10 mouse cellular contexts compared by ENCODE assay signal in genomic region chr9:111311843-111312441, GRCm38 (mm10). TPM values are rescaled to one million over a fixed set of nuclear protein-coding genes. Genes with fewer than 3 reads are reported as not detected.
DNase-seq lines count a peak whose midpoint lies in the region; ATAC-seq and TF ChIP-seq lines count a peak whose summit lies in the region.
"Had no signal": no experiment of that assay in that cellular context is flagged by ENCODE, and none has a peak within 500 bp of the region (broad histone marks: within the 10 kb centered on the region; RNA-seq: fewer than 3 reads in every experiment).

No protein-coding gene starts in this region.

- peaks cover 17% of the 10 kb centered on the region; the same call in 1 of the 2 replicates for H3K4me1 ChIP-seq in limb, embryonic 13.5 days
- H3K4me1 ChIP-seq in small intestine, adult 2 months (ENCODE audit: control insufficient read depth, insufficient read depth, insufficient read length, low read length), result peaks cover 6% of the 10 kb centered on the region

- peak overlapping the region; percentile 90 for H3K4me2 ChIP-seq in limb, embryonic 13.5 days (replicated peaks)

- no peak overlapping the region for H3K27ac ChIP-seq in limb, embryonic 13.5 days
- no peak overlapping the region for H3K27ac ChIP-seq in small intestine, adult 2 months (ENCODE audit: insufficient read depth, low read depth, low read length)

- no peak for TF ChIP-seq POLR2A in small intestine, adult 2 months (IDR thresholded peaks at IDR 0.05; ENCODE audit: low read depth, low read length)

- peaks cover 14% of the 10 kb centered on the region for H3K9me3 ChIP-seq in limb, embryonic 13.5 days

- TF ChIP-seq CTCF in small intestine, adult 2 months (IDR thresholded peaks at IDR 0.05; ENCODE audit: extremely low read depth, insufficient read length, insufficient replicate concordance, low read depth, low read length), result no peak

- peak overlapping the region; percentile 61 for H3K9ac ChIP-seq in limb, embryonic 13.5 days

- H3K36me3 ChIP-seq in limb, embryonic 13.5 days, result no peaks in the 10 kb centered on the region
- H3K36me3 ChIP-seq in small intestine, adult 2 months (ENCODE audit: control insufficient read depth, insufficient read depth, low read length), result no peaks in the 10 kb centered on the region

- intact Hi-C loops in gastrocnemius, postnatal 14 days (cut with DNase I; ENCODE audit: low total_unique reads), result no loop called here

- peak; percentile 12 for DNase-seq in gastrocnemius, postnatal 10 days
- DNase-seq in gastrocnemius, postnatal 14 days, result no peak
- DNase-seq in thymus, postnatal 25 days, result peak; percentile 1
- DNase-seq in thymus, adult 18-20 months, result no peak
- no peak for DNase-seq in spleen, postnatal 14 days (ENCODE audit: low spot score in 2 of 2)
- DNase-seq in c-Kit-positive CD71-positive TER-119-positive erythroid progenitor cells, embryonic 14.5 days (ENCODE audit: low spot score), result no peak

- 3% methylated on average over 74 of the region's 98 CpGs for WGBS in limb, embryonic 13.5 days
- WGBS in small intestine, adult 2 months, result 2% methylated on average over 76 of the region's 98 CpGs

- peaks cover 66% of the 10 kb centered on the region for H3K27me3 ChIP-seq in limb, embryonic 13.5 days
- H3K27me3 ChIP-seq in small intestine, adult 2 months (ENCODE audit: control insufficient read depth, insufficient read depth, low read length), result peaks cover 36% of the 10 kb centered on the region

- peak; percentile 28; the same call in 1 of the 2 replicates for ATAC-seq in limb, embryonic 13.5 days (ENCODE audit: low FRiP score, low read depth)

- H3K4me3 ChIP-seq in limb, embryonic 13.5 days, result peak overlapping the region; percentile 54
- H3K4me3 ChIP-seq in small intestine, adult 2 months (ENCODE audit: low read depth, low read length), result peak overlapping the region; percentile 43

RNA-seq across cellular contexts. Expression of gene Trank1, which starts 0.4 kb away (rescaled TPM):
- under 1 TPM; 0.49 to 0.52 TPM for total RNA-seq in gastrocnemius, postnatal 10 days (2021)
- under 1 TPM; 0.23 to 0.24 TPM for total RNA-seq in gastrocnemius, postnatal 14 days (2021)
- 0.32 and 0.34 TPM in 2 replicates for polyA plus RNA-seq in limb, embryonic 13.5 days (2015; fragmentation: Nextera tagmentation; extraction: Ambion mirVana)
- polyA plus RNA-seq in small intestine, adult 2 months (2012; rRNA removed), result 0.03 and 0.06 TPM in 2 replicates
- total RNA-seq: heart, postnatal 14 days; MEL had no signal

RNA-seq across cellular contexts. Expression of gene Epm2aip1, which starts 40.2 kb away (rescaled TPM):
- 10 to 100 TPM; 26.8 to 29.9 TPM for total RNA-seq in gastrocnemius, postnatal 10 days (2021)
- 10 to 100 TPM; 22.6 to 25.2 TPM for total RNA-seq in gastrocnemius, postnatal 14 days (2021)
- polyA plus RNA-seq in limb, embryonic 13.5 days (2015; fragmentation: Nextera tagmentation; extraction: Ambion mirVana), result 32.4 and 39.3 TPM in 2 replicates
- polyA plus RNA-seq in small intestine, adult 2 months (2012; rRNA removed), result 1.8 and 2.1 TPM in 2 replicates

RNA-seq across cellular contexts. Expression of gene Mlh1, which starts 40.4 kb away (rescaled TPM):
- 10 to 100 TPM; 11.1 to 17.8 TPM for total RNA-seq in gastrocnemius, postnatal 10 days (2021)
- total RNA-seq in gastrocnemius, postnatal 14 days (2021), result 1 to 10 TPM; 7.8 TPM
- polyA plus RNA-seq in limb, embryonic 13.5 days (2015; fragmentation: Nextera tagmentation; extraction: Ambion mirVana), result 35.8 and 40.0 TPM in 2 replicates
- 2.5 and 5.1 TPM in 2 replicates for polyA plus RNA-seq in small intestine, adult 2 months (2012; rRNA removed)

Comparison
In these comparisons a context has a peak if more than half of its experiments do, and no peak if none do; other contexts are left out.
1. DNase-seq: peak in gastrocnemius, postnatal 10 days (single experiment) and thymus, postnatal 25 days (single experiment); none in gastrocnemius, postnatal 14 days (single experiment), thymus, adult 18-20 months (0 of 2), spleen, postnatal 14 days (0 of 2) and c-Kit-positive CD71-positive TER-119-positive erythroid progenitor cells, embryonic 14.5 days (single experiment).